Mouse (Mus musculus) megakaryocyte, adult 5-6 weeks (primary cell): ENCODE data around the gene Vstm5. TPM values are rescaled to one million over a fixed set of nuclear protein-coding genes. Genes with fewer than 3 reads are reported as not detected.

Experiments used
- ATAC-seq: 2 replicates; pipeline ENCODE4 v1.8.0; 2016; ENCODE audit warnings: mild to moderate bottlenecking, inconsistent platforms; ENCODE audit not compliant: poor library complexity, severe bottlenecking
- total RNA-seq, 2 experiments: library from RNA; stranded (forward) in 1 of 2; stranded (reverse) in 1 of 2; fragments of 153-499, 151-499 nt in 1 of 2; fragments of 221-1000, 200-1000 nt in 1 of 2; gene quantifications; 2 replicates each; pipeline versions ENCODE4 v1.2.3 to v1.2.4; 2015 to 2017

Gene Vstm5
- total RNA-seq, 2 experiments from 2014 or later = not detected

- no peak for ATAC-seq
Observed at GRCm38 (mm10) chr9:15306398-15307119, 67.7 kb downstream of the Vstm5 start, which contains the start of gene 4931406C07Rik. Gene 4931406C07Rik (minus strand): TSS chr9:15306448.

- ATAC-seq = no peak
Observed at GRCm38 (mm10) chr9:15307257-15307656, 68.4 kb downstream of the Vstm5 start.

GRCm38 (mm10) chr9:15308254-15308653 is 69.4 kb downstream of the Vstm5 start:
- no peak for ATAC-seq

Other genes starting within 250 kb of the Vstm5 start
- gene Panx1, start 193.6 kb upstream of the Vstm5 start, total RNA-seq (2015) = 13.9 and 15.1 TPM in 2 replicates
- gene Panx1, start 193.6 kb upstream of the Vstm5 start, total RNA-seq (2017) = 10.2 and 11.5 TPM in 2 replicates
- not detected in 2 replicates for gene Hephl1, start 126.9 kb upstream of the Vstm5 start, total RNA-seq (2015)
- not detected in 2 replicates for gene Hephl1, start 126.9 kb upstream of the Vstm5 start, total RNA-seq (2017)
- 32.1 and 34.7 TPM in 2 replicates for gene Med17, start 40.9 kb downstream of the Vstm5 start, total RNA-seq (2015)
- gene Med17, start 40.9 kb downstream of the Vstm5 start, total RNA-seq (2017) = 30.4 and 32.8 TPM in 2 replicates
- gene Taf1d, start 67.2 kb downstream of the Vstm5 start, total RNA-seq (2015) = 115 and 157 TPM in 2 replicates
- gene Taf1d, start 67.2 kb downstream of the Vstm5 start, total RNA-seq (2017) = 850 and 1,047 TPM in 2 replicates
- gene 4931406C07Rik, start 67.4 kb downstream of the Vstm5 start, total RNA-seq (2015) = 8.2 and 9.1 TPM in 2 replicates
- 8.0 and 8.6 TPM in 2 replicates for gene 4931406C07Rik, start 67.4 kb downstream of the Vstm5 start, total RNA-seq (2017)
- 39.6 and 41.6 TPM in 2 replicates for gene Cep295, start 118.7 kb downstream of the Vstm5 start, total RNA-seq (2015)
- gene Cep295, start 118.7 kb downstream of the Vstm5 start, total RNA-seq (2017) = 27.8 and 37.2 TPM in 2 replicates